Mouse (Mus musculus) liver, embryonic 14.5 days (tissue): ENCODE measurements at regions not wholly inside any gene's neighbourhood (a gene's known extent, or its start where the extent isn't known, plus 50 kb on each side); places are given as distances from the start of the nearest gene placed in this dataset.

ENCODE experiments used
- ATAC-seq: fragments of 200-750 bp; cut with Nextera tagmentation; 2 replicates; pipeline ENCODE4 v1.8.0; 2017; ENCODE audit warnings: moderate number of reproducible peaks, mild to moderate bottlenecking, moderate library complexity; ENCODE audit not compliant: insufficient read depth
- DNase-seq, 3 experiments: peaks; one replicate each; pipeline ENCODE4 v3.0.0-alpha.2; 2012 to 2013; ENCODE audit warnings: low read depth in 3 of 3, low spot score in 3 of 3
- H3K27ac ChIP-seq: fragments of 300-500 bp; sonication (generic); 2 replicates; pipeline ENCODE4 v1.5.1; 2014; ENCODE audit warnings: moderate library complexity, mild to moderate bottlenecking, control low read depth, inconsistent platforms
- H3K27me3 ChIP-seq: fragments of 300-500 bp; sonication (generic); 2 replicates; pipeline ENCODE4 v1.6.1; 2014; ENCODE audit warnings: mild to moderate bottlenecking, low read length, moderate library complexity; ENCODE audit not compliant: control insufficient read depth, insufficient read depth
- H3K36me3 ChIP-seq: fragments of 300-500 bp; sonication (generic); replicated peaks from 2 replicates; pipeline ENCODE4 v1.6.1; 2014; ENCODE audit warnings: low read depth; ENCODE audit not compliant: control insufficient read depth, insufficient read depth
- H3K4me1 ChIP-seq, 2 experiments: fragments of 200-500 bp in 1 of 2; fragments of 300-500 bp in 1 of 2; sonication (generic) in 1 of 2; replicated peaks; 2 replicates each; pipeline ENCODE4 v1.6.1; 2012 to 2014; ENCODE audit warnings: antibody characterized with exemption in 1 of 2, inconsistent platforms in 1 of 2, low read length in 1 of 2; ENCODE audit not compliant: control insufficient read depth in 2 of 2, insufficient read depth in 2 of 2
- H3K4me2 ChIP-seq: fragments of 300-500 bp; sonication (generic); 2 replicates; pipeline ENCODE4 v1.6.1; 2014; ENCODE audit warnings: low read depth, mild to moderate bottlenecking, control low read depth, moderate library complexity
- H3K4me3 ChIP-seq, 2 experiments: fragments of 200-500 bp in 1 of 2; fragments of 300-500 bp in 1 of 2; sonication (generic) in 1 of 2; 2 replicates each; pipeline ENCODE4 v1.5.1; 2012 to 2014; ENCODE audit warnings: low read depth in 2 of 2, low read length in 2 of 2, mild to moderate bottlenecking in 2 of 2, control low read depth in 1 of 2, inconsistent platforms in 1 of 2, moderate library complexity in 1 of 2; ENCODE audit not compliant: insufficient read depth in 1 of 2
- H3K9ac ChIP-seq: fragments of 300-500 bp; sonication (generic); replicated peaks from 2 replicates; pipeline ENCODE4 v1.6.1; 2014; ENCODE audit warnings: mild to moderate bottlenecking, control low read depth, moderate library complexity
- H3K9me3 ChIP-seq: fragments of 300-500 bp; sonication (generic); 2 replicates; pipeline ENCODE4 v1.6.1; 2016; ENCODE audit warnings: low read length, mixed read lengths; ENCODE audit not compliant: control insufficient read depth
- CTCF ChIP-seq: IDR thresholded peaks from 2 replicates; pipeline ENCODE4 v1.5.1; 2016; ENCODE audit warnings: antibody characterized with exemption, low read depth, control low read depth
- EP300 ChIP-seq: IDR thresholded peaks from 2 replicates; pipeline ENCODE4 v1.6.1; 2016; ENCODE audit warnings: antibody characterized with exemption, low read depth
- WGBS: fragments of 180-500 bp; shearing (Covaris S2); extraction: QIAGEN DNeasy Blood & Tissue Kit; methylation state at CpG from one replicate; pipeline ENCODE4 v1.1.7; 2014; ENCODE audit not compliant: insufficient replicate concordance; 5-methylcytosine and 5-hydroxymethylcytosine counted together

DNA sequence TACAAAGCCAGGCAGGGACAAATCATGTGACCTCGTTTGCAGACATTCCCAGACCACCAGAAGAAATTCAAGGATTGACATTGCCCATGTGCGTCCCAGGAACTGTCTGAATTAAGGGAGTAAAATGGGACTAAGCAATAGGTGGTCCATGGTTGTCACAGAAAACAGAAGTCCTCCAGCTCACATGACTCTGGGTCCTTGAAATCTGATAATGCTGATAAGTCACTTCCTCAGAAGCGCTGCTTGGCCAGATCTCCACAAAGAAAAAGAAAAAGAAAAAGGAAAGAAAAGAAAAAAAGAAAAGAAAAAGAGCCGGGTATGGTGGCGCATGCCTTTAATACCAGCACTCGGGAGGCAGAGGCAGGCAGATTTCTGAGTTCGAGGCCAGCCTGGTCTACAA, 105.3 kb upstream of the Spata13 start:
- no peak overlapping the region for H3K9ac ChIP-seq
- no peak overlapping the region for H3K4me3 ChIP-seq
- 50% methylated on average over 7 of the region's 7 CpGs for WGBS
- no peaks in the 10 kb centered on the region for H3K36me3 ChIP-seq
- no peak for DNase-seq
- no peak for ATAC-seq
- no peak for TF ChIP-seq EP300
- no peak for TF ChIP-seq CTCF
- H3K9me3 ChIP-seq: no peaks in the 10 kb centered on the region
- H3K27me3 ChIP-seq: no peaks in the 10 kb centered on the region
- no peak overlapping the region for H3K27ac ChIP-seq
- H3K4me1 ChIP-seq: no peaks in the 10 kb centered on the region
- H3K4me2 ChIP-seq: no peak overlapping the region

DNA sequence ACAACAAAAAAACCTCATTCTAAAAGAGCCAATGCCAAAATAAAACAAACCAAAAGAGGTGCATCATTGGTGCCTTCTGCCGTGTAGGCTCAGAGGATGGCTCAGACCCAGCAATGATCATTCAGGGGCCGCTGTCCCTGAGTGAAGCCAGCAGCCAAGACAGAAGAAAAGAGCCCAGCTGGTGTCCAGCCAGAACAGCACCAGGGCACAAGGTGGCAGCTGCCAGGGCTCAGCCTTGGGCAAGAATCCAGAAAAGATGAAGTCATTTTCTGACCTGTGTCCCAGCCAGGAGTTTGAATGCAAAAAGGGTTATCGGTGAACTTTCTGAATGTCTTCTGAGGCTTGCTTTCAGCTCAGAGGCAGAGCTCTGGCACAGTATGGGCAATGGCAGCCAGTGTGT, 104.8 kb upstream of the Spata13 start:
- Histone ChIP-seq H3K9ac (no peak overlapping the region), H3K27ac (no peak overlapping the region), H3K4me1 (no peaks in the 10 kb centered on the region), H3K27me3 (no peaks in the 10 kb centered on the region), H3K36me3 (no peaks in the 10 kb centered on the region), H3K4me2 (no peak overlapping the region), H3K4me3 (no peak overlapping the region), H3K9me3 (no peaks in the 10 kb centered on the region)
- DNase-seq (no peak), ATAC-seq (no peak)
- TF ChIP-seq CTCF: no peak
- TF ChIP-seq EP300: no peak
- WGBS: 77% methylated on average over 3 of the region's 3 CpGs

DNA sequence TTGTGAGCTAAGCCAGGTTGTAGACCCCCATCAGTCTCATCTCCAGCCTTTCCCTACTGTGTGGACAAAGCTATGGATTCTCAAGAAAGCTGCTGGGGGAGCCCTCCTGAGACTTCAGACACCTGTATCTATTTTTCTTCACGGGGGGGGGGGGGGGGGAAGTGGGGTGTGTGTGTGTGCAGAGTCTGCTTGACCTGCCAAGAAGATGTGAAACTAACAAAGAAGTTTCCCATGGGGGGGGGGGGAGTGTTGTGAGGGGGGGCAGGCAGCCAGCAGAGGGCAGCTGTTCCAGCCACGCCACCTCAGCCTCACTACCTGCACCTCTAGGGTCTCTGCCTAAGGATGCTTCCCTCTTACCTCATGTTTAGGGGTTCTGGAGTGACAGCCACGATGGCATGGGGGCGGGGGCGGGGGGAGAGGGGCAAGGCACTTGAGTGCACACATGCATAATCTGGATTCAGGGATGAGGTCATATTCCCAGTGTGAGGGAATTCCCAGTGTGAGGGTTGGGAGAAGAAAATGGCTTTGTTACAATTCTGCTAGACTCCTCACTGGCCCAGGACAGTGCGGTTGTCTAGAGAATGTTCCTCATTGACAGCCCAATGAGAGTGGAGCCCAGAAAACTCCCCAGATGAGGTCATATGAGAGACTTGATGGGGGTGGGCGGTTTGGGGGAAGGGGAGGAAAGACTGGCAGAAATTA, 104.0 kb upstream of the Spata13 start:
- no peaks in the 10 kb centered on the region for H3K9me3 ChIP-seq
- H3K4me2 ChIP-seq: no peak overlapping the region
- H3K4me1 ChIP-seq: no peaks in the 10 kb centered on the region
- TF ChIP-seq CTCF (no peak), EP300 (no peak)
- no peaks in the 10 kb centered on the region for H3K27me3 ChIP-seq
- no peak overlapping the region for H3K27ac ChIP-seq
- ATAC-seq: no peak
- H3K36me3 ChIP-seq: no peaks in the 10 kb centered on the region
- WGBS: 43% methylated on average over 7 of the region's 7 CpGs
- no peak overlapping the region for H3K9ac ChIP-seq
- no peak for DNase-seq
- H3K4me3 ChIP-seq: no peak overlapping the region

DNA sequence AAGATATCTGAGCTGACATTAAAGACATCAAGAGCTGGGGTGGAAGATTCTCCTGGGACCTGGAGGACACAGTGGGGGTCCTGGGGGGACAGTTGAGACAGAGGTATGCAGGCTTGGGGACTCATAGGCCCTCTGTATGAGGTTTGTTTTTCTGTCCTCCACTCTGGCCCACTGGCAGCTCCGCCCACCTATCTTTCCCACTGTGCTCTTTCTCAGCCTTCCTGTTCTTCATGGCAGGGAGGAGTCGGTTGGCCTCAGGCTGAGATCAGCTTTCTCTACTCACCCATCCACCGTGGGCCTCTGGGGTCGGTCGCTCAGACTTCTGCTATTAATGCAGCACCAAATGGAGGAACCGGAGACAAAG, 103.5 kb upstream of the Spata13 start:
- no peaks in the 10 kb centered on the region for H3K9me3 ChIP-seq
- no peak overlapping the region for H3K4me3 ChIP-seq
- no peak for DNase-seq
- no peak for TF ChIP-seq CTCF
- TF ChIP-seq EP300: no peak
- H3K27ac ChIP-seq: no peak overlapping the region
- ATAC-seq: no peak
- no peaks in the 10 kb centered on the region for H3K4me1 ChIP-seq
- H3K27me3 ChIP-seq: no peaks in the 10 kb centered on the region
- 27% methylated on average over 6 of the region's 6 CpGs for WGBS
- H3K4me2 ChIP-seq: no peak overlapping the region
- no peak overlapping the region for H3K9ac ChIP-seq
- no peaks in the 10 kb centered on the region for H3K36me3 ChIP-seq

DNA sequence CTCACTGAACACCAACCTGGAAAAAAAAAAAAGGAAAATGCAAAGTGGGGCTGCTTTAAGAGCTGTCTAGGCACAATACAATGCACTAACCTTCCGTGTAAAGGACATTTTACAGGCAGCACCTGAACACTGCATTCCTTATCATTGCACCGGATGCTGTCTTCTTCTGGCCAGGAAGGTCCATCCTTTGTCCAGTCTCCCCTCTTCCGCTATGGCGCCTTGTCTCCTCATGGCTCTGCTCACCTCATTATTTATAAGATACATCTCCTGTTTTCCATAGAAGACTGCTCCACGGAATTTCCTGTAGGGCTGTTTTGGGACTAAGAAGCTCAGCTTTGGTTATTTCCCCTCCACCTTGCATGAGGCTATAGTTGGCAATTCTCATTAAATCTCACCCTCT, 102.8 kb upstream of the Spata13 start:
- DNase-seq: no peak
- H3K9me3 ChIP-seq: no peaks in the 10 kb centered on the region
- no peaks in the 10 kb centered on the region for H3K27me3 ChIP-seq
- no peak overlapping the region for H3K4me2 ChIP-seq
- 64% methylated on average over 5 of the region's 5 CpGs for WGBS
- no peak for ATAC-seq
- no peaks in the 10 kb centered on the region for H3K4me1 ChIP-seq
- H3K9ac ChIP-seq: no peak overlapping the region
- no peak overlapping the region for H3K4me3 ChIP-seq
- no peaks in the 10 kb centered on the region for H3K36me3 ChIP-seq
- TF ChIP-seq EP300 (no peak), CTCF (no peak)
- H3K27ac ChIP-seq: no peak overlapping the region
